Mouse (Mus musculus): ENCODE results near the gene Ikzf1.

The Ikzf1 gene

DNA sequence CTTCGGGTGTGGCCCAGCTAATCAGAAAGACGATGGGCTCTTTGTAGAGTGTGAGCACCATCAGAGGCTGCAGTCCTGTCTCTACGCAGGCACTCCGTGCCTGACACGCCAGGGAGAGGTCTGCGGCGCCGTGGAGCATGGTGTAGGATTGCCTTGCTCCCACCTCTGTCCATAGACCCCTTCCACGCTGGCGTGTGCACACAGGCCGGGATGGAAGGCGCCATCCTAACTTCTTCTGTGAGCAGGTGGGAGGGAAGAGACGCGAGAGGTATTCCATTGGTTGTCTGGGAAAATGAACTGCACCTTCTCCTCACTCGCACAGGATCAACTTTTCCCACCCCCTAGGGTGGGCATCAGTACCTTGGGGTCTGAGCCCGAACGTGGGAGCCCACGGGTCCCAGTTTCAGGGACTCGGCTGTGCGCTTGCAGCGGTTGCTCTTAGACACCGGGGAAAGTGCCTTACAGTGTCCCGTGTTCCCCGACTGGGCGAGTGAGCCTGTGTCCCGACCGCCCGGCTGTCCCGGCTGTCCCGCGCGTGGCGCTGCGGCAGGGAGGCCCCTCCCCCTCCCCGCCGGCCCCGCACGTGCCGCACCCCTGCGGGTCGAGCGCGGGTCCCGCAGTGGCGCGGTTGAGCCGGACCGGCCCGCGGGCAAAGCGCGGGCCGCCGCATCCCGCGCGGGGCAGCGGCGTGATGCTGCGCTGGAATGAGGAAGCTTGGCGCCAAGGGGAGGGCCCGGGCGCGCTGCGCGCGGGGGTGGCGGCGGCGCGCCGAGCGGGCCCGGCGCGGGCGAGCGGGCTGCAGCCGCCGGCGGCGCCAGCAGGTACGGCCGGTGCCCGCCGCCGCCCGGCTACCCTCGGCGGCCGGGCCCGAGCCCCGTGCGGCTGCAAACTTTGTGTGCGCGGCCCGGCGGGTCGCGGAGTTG lies at the start of gene Ikzf1:
Gene Ikzf1 (plus strand): TSS at position 74 of the 923 bp plus-strand sequence.
- in situ Hi-C loops (cut with MboI; ENCODE audit: low sequenced_read_pairs): no loop called here

DNA sequence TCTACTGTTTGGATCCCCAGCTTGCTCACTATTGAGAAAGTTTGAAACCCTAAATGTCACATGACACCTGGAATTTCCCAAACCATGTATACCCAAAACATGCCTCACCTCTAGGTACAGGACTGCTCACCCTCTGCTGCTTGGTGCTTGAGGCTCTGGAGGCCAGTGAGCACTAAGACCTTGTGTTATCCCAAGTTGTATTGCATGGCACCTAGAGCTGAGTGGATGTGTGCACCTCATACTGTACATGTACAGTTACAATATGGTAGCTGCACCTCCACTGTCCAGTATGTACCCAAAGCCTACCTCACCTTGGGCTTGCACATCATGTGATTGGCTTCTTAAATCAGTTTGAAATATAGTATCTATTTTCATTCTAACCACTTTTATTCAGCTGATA lies 40.5 kb upstream of the Ikzf1 start:
- in situ Hi-C loops (cut with MboI; ENCODE audit: low sequenced_read_pairs): no loop called here

DNA sequence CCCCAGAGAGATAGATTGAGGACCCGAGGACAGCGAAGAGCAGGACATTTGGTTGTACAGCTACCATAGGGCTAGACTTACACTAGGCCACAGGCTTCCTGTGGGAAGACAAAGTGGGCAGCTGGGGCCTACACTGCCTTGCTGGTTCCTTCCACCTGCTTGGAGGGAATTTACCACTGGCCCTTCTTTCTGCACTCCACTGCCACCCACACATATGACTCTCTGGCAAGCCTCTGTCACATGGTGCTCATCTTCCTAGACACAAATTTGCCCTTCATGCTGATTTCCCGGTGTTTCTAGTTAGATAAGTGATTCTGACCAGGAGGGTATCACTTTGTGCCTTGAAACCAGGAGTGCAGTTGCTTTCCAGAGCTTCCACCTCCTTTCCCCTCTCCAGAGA lies 28.4 kb upstream of the Ikzf1 start:
- in situ Hi-C loops (cut with MboI; ENCODE audit: low sequenced_read_pairs): no loop called here

DNA sequence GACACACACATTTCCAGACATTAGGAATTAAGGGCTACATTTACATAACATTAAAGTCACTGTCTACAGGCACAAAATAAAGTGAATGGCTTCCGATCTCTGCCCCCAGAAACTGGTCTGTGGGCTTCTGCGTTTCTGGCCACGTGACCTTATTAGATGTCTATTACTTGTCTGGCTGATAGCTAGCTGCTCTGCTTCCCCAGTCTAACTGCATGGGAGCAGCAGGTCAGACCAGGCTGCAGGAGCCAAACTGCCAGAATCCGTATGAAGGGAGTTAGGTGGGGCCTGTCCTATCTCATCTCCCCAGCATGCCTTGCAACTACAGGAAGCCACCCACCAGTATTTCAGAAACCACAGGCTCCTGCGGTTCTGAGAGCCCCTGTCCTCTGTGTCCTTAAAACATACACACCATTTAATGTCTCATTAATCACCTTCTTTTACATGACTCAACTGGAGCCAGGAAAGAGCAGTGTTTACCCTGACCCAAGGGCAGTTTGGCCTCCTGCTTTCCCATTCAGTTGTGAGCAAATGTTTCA lies 27.7 kb upstream of the Ikzf1 start:
- in situ Hi-C loops (cut with MboI; ENCODE audit: low sequenced_read_pairs): no loop called here

DNA sequence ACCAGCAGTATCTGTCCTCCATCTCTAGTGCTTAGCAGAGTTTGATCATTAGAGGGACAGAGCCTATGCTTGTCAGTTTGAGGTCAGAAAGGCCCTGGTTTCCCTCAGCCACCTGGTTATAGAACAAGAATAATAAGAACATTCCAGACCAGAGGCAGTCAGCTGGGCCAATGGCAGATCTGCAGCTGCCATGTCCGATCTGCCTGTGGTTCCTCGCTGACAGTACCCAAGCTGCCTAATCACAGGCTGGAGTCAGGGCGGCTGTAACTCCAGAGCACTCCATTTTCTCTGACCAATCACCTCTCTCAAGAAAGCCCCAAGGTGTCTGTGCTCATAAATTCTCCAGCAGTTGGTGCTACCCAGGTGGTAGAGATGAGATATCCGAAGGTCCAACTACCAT lies 27.2 kb upstream of the Ikzf1 start:
- in situ Hi-C loops (cut with MboI; ENCODE audit: low sequenced_read_pairs): no loop called here

DNA sequence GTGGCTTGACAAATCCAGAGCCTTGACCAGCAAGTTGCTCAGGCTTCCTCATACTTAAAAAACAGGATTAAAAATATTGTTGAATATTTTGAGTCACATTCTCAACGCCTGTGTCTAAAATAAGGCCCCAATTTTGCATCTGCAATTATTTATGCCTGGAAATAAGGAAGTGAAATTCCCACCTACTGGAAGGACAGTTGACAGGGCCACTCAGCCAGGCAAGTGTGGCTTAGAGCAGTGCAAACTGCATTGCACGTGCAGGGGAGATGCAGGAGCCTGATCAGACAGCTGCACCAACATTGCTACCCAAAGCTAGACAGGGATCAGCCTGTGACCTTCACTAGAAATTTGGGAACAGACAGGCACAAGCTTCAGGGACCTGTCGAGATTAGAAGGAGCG lies 26.0 kb upstream of the Ikzf1 start:
- in situ Hi-C loops (cut with MboI; ENCODE audit: low sequenced_read_pairs): no loop called here

DNA sequence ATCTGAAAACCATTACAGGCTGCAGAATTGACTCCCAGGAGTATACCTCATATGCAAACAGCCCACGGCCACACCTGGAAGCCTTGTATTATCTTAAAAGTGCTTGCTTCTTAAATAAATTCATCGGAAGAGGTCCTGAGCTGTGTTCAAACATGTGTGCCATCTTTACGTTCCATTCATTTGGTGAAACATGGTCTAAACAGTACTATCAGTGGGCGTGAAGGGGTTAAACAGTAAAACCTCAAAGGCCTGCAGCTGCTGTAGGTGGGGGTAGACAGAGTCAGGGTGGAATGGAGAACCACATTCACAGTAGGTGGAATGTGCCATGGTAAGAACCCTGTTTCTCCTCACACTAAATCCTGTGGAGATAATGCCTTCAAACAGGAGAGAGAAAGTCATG lies 24.2 kb upstream of the Ikzf1 start:
- in situ Hi-C loops (cut with MboI; ENCODE audit: low sequenced_read_pairs): no loop called here

DNA sequence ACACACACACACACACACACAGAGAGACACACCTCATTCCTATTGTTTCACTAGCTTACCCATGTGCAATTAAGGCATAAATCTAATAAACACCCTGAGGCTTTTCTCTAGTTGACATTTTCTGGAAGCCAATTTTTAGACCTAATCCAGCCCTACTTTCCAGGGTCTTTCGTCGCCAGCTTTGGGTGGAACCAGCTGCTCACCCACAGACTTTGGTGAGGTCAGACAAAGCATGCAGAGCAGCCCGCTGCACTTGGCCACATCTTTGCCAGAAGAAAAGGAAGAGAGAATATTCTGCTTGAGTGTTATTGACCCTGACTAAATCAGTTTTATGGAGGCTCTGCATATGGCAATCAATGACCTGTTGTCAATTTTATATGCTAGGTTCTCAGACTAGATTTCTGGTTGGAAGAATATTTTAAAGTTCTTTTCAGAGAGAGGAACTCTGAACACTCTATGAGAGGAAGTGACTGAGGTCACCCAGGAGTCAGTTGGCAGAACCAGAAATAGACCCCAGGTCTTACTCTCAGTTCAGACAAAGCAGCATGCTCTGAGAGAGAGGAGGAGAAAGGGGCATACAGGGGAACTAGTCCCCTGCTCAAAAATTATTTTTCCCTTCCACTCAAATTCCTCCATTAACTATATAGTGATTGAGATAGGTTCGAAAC lies 17.4 kb upstream of the Ikzf1 start:
- in situ Hi-C loops (cut with MboI; ENCODE audit: low sequenced_read_pairs): no loop called here

DNA sequence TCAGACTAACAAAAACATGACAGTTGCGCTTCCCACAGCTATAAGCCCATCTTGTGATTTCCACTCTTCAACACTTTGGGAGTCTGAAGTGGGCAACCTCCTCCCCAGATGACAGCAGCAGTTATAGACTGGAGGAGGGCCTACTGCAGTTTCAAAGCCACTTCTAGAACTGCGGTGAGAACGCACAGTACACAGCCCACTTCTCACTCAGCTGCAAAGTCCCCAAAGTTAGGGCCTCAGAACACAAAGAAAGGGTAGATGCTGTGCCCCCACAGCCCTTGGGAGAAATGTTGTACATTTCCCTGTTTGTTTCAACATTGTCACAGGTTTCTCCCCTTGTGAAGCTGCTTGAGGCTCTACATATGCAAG lies 16.9 kb upstream of the Ikzf1 start:
- in situ Hi-C loops (cut with MboI; ENCODE audit: low sequenced_read_pairs): no loop called here

DNA sequence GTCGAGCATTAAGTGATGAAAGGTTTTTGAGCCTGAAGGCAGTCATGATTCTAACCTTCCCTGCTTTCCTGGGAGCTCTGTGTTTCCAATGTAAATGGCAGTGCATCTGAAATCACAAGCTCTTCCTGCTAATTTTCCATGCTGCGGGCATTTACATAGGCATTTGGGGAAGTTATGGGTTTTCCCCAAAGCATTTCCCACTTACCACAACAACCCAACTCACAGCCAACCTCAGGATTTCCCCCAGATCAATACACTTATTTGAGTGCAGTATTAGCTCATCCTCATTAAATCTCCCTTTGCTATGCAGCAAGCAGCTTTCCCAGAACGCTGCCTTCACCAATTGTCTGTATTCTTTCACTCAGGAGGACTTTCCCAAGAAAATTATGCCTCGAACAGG lies 11.8 kb upstream of the Ikzf1 start:
- in situ Hi-C loops (cut with MboI; ENCODE audit: low sequenced_read_pairs): no loop called here

DNA sequence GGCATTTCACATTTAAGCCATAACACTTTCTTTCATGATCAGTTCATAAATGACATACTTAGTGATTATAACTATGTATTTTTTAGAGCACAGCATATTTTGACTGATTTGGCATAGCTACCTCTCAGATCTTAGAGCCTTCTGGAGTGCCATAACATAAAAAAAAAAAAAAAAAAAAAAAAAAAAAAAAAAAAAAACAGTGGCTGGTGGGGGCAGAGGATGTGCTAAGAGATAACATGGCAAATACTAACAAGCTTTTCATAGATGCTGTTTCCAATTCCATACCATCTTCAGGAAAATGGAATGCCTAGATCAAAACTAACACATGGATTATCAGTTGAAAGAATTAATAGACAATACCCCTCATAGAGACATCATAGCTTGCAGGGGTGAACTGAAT lies 9.7 kb upstream of the Ikzf1 start:
- in situ Hi-C loops (cut with MboI; ENCODE audit: low sequenced_read_pairs): no loop called here

DNA sequence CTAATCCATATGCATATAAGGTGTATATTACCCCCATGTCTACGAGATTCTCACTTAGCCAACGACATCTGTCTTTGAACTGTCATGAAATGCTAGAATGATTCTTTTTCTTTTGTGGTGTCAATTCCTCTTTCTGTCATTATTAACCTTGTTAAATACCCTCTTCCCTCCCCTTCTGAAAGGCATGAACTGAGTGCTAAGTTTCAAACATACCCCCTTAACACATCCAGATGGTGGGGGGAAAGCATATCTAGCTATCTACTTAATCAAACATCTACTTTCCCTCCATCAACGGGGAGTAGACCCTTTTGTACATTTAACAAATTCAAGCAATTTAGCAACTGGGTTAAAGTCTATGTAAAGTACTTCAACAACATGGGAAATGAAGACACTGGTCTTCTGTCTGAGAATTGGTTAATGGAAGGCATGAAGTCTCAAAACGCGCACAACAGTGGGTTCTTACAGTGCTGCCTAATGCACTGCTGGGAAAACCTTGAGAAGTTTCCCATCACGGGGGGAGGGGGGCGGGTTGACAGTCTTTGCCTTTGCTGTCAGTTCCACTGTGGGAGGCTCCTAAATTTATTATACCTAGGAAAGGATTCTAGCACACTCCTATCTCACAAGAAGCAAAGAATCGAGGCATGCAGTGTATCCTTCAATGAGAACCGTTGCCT lies 8.6 kb upstream of the Ikzf1 start:
- in situ Hi-C loops (cut with MboI; ENCODE audit: low sequenced_read_pairs): no loop called here

DNA sequence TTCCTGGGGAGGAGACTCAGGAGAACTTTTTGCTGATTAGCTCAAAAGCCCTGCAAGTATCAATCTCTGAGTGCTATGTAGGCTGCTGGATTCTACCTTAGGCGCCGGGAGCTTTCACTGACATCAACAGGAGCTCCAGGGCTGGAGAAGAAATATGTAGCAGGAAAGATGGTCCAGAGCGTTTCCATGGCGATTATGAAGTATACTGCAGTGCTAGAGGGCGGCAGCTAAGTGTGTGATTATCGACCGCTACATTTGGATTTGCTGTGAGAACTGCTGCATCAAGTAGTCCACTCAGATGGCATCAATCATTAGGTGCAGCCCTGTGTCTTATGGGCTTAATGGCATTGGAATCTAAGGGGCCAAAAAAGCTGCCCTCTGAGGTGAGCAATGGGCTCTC lies 7.6 kb upstream of the Ikzf1 start:
- in situ Hi-C loops (cut with MboI; ENCODE audit: low sequenced_read_pairs): no loop called here

DNA sequence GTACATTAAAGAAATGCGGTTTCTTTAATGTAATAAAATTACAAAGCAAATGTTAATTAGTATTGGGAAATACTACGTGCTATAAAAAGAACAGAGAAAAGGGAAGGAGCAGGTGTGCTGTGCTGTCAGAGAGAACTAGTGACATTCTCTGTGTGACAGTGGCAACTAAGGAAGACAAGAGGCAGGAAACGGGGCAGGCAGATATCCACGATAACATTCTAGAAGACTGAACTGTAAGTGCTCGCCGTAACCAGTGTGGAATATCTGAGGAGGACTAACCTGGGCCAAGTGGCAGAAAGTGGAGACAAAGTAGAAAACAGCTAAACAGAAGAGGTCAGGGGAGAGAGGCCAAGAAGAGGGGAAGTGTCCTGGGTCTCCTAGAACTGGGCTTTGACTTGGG lies 5.8 kb upstream of the Ikzf1 start:
- in situ Hi-C loops (cut with MboI; ENCODE audit: low sequenced_read_pairs): no loop called here

DNA sequence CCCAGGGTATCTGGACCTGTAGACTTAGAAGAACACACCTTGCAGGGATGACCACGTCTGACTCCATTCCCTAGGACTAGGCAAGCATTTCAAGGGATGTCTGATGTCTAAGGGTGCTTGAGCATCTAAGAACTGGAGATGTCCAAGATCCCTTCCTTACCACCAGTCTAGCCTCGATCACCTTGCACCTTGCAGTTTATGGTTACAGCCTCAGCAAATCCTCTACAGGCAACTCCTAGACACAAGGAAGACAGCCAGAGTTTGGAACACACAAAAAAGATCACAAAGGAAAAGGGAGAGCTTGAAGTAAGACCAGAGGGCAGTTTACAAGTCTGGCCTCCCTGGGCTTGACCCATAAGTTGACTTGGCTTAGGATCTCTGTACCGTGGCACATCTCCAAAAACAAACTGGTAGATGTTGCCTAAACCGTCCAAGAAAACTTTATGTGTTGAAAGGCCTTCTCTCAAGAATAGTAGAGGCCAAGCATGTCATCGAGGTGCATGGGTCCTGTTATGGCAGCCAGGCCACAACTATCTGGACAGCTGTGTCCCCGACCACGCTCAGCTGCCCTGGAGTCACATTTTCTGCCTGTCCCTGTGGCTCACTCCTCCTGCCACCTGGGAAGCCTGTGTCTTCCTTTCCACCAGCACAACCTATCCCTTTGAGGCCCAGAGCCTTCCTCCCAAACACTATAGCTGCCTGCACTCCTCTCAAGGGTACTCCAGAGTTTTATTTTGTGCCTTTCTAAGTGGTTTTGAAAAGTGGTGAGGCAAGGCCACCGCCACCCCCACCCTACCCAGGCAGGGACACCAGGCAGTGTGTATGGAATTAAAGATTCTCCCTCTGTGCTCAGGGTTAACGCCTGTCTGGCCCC lies 510 bp upstream of the Ikzf1 start:
- in situ Hi-C loops (cut with MboI; ENCODE audit: low sequenced_read_pairs): no loop called here

DNA sequence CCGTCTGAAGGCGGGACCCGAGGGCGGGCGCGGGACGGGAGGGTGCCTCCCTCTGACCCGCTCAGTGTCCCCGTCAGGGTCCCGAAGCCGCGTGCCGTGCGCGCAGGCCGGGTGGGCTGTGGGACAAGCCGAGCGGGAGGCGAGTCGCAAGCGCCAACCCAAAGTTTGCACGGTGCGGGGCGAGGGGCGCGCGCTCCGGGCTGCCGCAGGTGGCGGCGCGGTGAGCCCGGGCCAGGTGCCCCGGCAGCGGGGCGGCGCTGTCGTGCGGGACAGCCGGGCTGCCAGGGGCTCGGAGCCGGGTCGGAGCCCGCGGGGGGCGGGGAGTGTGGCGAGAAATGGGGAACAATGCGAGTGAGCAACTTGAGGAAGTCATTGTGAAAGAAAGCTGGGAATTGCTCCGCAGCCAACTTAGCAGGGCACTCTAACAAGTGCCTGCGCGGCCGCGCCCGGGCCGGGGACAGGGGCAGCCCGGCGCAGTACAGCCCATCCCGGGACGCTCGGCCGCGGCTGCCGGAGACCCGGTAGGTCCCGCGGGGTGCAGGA lies 1.1 kb downstream of the Ikzf1 start:
- in situ Hi-C loops (cut with MboI; ENCODE audit: low sequenced_read_pairs): no loop called here

DNA sequence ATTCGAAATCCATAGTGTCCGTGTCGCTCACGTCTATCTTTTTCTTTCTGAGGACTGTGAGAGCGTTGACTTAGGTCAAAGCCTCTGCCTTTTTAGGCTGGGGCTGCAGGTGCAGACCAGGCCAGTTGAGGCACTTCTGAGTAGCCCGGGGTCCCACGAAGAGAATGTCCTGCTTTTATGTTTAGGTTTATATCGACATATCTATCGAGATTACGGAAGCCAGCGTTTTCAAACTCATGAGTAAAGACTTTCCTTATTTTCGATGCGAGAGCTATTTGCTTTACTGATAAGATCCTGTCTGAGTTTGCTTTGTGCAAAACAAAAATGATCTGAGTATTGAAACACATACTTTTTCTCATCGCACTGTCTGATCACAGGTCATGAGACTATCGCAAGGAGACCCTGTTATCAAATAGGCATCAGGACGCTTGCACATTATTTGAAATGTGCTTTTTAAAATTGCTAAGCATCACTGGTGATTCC lies 1.8 kb downstream of the Ikzf1 start:
- in situ Hi-C loops (cut with MboI; ENCODE audit: low sequenced_read_pairs): no loop called here

DNA sequence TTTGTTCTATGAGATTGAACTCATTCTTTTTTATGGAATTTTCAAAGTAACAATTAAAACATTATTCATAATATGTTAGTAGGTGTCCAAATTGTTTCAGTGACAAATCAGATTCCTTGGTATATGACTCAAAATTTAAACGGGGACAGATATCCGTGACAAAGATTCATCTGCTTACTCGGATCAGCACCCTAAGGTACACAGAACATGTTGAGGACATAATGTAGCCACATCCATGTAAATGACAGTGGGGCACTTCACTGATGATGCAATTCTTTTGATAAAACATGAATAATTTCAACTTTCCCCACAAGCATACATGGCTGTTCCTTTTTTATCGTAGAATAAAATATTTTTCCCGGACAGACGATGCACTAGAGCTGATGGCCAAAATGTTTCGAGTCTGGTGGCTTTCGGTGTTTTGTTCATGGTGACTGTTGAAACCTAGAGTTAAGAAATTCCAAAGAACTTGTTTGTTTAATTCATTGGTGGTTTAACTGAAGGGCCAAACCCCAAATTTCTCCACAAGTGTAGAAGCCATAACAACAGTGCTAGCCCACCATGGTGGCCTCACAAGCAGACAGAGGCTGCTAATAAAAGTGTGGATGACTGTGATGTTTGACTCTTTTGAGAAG lies 2.9 kb downstream of the Ikzf1 start:
- in situ Hi-C loops (cut with MboI; ENCODE audit: low sequenced_read_pairs): no loop called here

DNA sequence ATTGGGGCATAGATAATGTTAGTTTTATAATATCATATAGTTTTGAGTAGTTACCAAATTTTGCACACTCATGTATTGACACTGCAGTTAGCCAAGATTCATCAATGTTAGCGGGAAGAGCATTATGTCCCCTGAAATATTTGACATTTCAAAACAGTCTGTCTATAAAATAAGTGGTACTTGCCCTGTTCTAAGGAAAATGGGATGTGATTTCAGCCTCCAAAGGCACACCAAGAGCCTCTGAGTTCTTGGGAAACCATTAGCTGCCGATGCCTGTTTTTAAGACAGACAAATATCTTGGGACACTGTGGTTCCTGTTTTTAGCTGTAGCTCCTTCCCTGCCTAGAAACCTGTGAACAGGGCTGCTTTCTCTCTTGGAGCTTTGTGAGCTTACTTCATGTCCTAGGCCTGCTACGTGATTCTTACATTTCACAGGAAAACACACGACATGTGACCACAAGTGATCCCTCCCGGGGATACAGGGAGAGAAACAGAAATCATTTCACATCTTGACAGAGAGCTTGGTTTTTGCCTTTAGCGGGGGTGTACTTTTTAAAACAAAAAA lies 4.0 kb downstream of the Ikzf1 start:
- in situ Hi-C loops (cut with MboI; ENCODE audit: low sequenced_read_pairs): no loop called here

DNA sequence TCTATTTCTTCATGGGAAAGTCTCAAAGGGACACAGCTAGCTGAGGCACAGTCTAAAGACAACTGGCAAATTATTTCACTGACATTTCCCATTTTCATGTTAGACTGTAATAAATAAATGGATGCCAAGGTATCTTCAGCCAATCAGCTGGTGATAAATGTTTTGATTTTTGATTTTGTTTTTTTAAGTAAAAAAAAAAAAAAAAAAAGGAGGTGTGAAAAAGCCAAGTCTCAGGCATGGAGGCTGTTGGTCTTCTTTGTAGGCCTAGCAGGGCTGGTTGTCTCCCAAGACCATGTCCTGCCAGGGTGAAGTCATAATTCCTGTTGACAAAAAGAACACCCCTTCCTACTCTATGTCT lies 4.9 kb downstream of the Ikzf1 start:
- in situ Hi-C loops (cut with MboI; ENCODE audit: low sequenced_read_pairs): no loop called here
